Mouse (Mus musculus): ENCODE data around the gene Ggta1.
"Not testable (repeated sequence)": the region's sequence is repeated elsewhere in the genome, so short reads cannot be mapped to it uniquely, and the experiment has no call there.

Ggta1 gene

GRCm38 (mm10) chr2:35461131-35461947 is 1.7 kb downstream of the Ggta1 start:
- DNase-seq (ENCODE audit: low spot score), result peak; percentile 56

- DNase-seq (ENCODE audit: low spot score), result no peak
Measured at GRCm38 (mm10) chr2:35460378-35460880, 2.6 kb downstream of the Ggta1 start.

DNA sequence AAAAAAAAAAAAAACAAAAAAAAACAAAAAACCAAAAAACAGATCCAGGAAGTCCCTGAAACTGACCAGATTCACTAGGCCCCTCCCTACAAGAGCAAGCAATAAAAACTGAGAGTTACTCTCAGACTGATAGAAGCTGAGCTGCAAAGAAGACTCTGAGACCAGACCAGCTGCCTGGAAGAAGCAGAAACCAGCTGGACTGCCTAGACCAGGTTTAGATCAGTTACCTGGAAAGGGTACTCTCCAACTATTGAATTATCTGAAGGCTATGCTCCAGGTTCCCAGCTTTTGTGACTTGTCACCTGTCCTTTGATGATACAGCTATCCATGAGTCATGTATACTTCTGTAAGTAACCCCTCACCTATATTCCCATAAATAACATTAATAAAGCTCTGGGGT is 3.7 kb downstream of the Ggta1 start:
- DNase-seq (ENCODE audit: low spot score), result no peak

DNA sequence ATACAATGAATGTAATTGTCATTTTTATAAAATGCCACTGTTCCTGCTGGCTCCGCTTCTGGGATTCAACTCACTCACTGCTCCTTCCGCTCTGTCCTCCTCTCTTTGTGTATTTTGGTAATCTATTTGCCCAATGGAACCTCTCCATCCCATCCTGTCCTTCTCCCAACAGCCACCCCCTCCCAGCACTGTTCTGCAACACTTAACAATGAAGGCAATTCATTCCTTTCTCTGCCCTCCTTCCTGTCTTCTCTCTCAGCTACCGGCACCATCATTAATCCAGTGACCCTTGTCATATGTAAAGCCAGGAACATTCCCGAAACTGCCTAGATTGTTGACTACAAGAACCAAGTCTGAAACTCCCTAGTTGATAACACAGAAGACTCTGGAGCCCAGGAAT is 4.6 kb downstream of the Ggta1 start:
- DNase-seq (ENCODE audit: low spot score), result no peak

DNA sequence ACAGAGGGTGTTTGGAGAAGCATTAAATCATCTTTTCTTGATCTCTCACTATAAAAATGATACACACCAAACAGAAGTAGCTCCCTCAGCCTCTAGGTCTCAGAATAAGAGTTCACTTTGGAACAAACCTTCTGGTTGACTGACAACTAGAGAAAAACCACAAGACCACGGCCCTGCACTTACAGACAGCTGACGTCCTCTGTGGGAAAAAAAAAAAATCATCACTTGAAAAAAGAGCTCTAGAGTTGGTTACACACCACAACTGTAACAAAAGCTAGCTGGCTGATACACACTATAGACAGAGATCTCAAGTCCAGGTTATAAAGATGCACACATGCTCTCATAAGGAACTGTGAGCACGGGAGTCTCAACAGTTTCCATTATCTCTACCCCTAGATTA is 9.3 kb downstream of the Ggta1 start:
- no peak for DNase-seq (ENCODE audit: low spot score)

GRCm38 (mm10) chr2:35452695-35453094 is 10.3 kb downstream of the Ggta1 start:
- not testable (repeated sequence) for DNase-seq (ENCODE audit: low spot score)

GRCm38 (mm10) chr2:35451484-35452050 is 11.5 kb downstream of the Ggta1 start:
- no peak for DNase-seq (ENCODE audit: low spot score)

GRCm38 (mm10) chr2:35450856-35451255 is 12.2 kb downstream of the Ggta1 start:
- DNase-seq (ENCODE audit: low spot score), result no peak

DNA sequence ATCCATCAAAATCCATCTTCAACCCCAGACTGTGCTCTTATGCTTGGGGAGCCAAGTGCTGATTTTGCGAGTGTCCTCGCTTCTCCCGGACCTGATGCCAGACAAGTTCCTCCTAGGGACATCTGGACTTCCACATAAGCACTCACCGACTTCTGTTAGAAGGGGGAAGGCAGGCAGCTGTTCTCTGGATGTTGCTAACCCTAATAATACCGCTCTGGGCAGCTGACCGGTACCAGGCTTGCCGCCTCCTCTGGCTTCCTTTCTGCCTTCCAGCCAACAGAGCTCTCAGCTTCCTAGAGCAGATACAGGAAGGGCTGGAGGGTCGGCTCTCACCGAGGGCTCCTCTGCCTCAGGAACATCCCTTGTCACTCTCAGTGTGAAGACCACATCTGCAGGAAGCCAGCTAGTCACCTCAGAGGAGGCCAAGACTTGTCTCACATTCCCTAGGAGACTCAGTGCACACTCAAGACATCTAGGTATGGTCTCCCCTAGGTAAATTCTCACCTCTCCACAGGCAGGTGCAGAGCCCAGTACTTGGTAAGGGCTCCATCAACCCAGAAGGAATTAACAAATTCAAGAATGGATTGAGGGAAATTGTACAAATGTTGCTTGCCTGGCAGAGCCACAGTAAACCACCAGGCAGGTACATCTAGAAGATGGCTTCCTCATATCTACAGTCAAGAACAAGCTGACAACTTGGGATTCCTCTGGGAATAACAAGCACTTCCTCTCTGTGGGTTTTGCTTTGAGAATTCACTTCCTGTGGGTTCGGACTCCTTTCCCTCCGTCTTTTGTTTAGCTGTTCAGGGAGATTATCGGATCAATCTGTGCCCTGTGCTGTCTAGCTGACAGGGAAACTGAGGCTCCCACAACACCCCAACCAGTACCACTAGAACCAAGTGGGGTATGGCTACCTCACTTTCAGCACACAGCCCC is 13.1 kb downstream of the Ggta1 start:
- DNase-seq (ENCODE audit: low spot score), result no peak

DNA sequence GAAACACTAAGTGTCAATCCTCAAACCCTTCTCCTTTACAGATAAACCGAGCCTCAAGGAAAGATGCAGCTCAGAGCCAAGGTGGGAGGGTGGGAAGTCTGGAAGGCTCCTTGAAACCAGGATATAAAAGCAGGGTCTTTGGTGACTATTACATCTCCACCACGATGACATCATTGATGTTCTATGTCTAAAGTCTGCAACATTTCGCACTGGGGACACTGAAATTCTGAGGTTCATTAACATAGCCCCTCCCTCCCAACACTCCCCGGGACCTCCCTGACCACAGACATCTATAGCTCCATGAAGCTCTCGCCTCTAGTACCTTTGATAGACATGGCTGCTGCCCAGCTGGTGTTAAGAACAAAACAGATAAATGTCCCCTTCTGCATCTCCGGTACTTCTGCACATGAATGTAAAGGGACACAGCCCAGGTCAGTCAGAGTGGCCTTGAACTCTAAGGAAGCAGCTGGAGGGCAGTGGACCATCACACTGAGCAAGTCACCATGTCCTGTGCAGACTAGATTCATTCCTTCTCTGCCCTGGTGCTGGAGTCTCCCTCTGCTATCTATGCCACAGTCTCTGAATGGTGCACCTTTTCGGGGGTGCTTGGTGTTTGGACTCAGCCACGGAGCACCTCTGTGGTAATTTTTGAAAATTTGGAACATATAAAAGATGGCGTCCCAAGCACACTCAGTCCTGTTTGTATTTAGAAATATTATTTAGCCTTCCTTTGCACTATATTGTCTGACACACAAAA is 13.9 kb downstream of the Ggta1 start:
- no peak for DNase-seq (ENCODE audit: low spot score)

DNA sequence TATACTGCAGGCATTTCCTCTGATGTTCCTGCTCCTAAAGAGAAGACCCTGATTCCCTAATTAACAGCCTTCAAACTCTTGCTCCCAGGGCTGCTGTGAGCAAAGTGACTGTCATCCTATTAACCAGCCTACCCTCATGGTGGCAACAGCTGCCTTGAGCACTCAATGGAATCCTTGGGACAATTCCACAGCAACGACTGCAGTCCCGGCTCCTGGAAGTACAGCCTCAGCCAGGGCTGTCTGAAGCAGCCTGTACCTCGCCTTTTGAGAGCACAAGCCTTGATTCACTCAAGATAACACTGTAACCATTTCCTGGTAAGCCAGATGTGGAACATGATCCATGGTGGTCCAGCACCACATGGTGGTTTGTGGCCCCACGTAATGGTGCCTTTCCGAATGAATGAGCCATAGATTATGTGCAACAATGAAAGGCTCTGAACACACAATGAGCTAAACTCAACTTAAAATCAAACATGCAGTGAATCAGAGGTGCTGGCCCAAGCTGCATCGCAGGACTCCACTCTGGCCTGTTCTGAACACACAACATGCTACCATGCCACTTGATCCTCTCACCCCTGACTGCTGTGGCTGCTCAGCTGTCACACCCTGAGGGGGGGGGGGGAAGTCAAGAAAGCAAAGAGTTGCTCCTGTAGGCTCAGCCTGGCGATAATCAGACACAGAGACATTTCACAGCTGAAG is 14.7 kb downstream of the Ggta1 start:
- DNase-seq (ENCODE audit: low spot score), result no peak

- no peak for DNase-seq (ENCODE audit: low spot score)
Measured at GRCm38 (mm10) chr2:35447453-35447852, 15.6 kb downstream of the Ggta1 start.

DNA sequence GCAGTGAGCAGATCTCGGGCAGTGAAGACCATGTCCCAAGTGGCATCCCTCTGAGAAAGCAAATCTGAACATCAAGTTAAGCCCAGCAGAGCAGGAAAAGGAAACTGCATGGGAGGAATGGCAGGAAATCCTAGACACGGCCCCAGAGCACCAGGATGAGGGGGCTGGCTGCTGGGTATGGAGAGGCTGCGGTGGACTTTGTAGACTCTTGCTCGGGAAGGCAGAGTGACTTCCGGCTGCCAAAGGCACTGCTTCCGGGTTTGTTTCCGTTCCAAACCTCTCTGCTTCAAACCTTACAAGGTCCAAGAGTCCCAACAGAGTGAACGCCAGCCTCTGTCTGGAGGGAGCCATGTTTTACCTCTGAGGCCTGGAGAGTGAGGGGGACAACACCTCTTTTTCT is 16.2 kb downstream of the Ggta1 start:
- no peak for DNase-seq (ENCODE audit: low spot score)

GRCm38 (mm10) chr2:35446300-35446699 is 16.7 kb downstream of the Ggta1 start:
- DNase-seq (ENCODE audit: low spot score), result no peak

DNA sequence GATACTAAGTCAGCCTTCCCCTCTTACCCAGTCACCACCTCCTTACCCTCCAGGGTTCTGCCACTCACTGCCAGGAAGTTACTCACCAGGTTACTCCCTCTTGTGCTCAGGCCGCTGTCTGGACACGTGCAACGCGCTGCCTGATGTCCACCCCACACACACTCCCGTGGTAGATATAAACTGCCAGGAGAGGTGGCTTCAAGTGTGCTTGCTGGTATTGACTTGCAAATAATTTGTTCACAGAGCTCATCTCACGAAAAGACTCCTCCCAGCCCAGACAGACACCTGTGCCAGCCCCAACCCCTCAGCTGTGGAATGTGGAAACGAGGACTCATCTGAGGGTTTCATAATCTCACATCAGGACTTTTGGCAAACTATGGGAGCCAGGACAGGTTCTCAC is 17.4 kb downstream of the Ggta1 start:
- no peak for DNase-seq (ENCODE audit: low spot score)

DNA sequence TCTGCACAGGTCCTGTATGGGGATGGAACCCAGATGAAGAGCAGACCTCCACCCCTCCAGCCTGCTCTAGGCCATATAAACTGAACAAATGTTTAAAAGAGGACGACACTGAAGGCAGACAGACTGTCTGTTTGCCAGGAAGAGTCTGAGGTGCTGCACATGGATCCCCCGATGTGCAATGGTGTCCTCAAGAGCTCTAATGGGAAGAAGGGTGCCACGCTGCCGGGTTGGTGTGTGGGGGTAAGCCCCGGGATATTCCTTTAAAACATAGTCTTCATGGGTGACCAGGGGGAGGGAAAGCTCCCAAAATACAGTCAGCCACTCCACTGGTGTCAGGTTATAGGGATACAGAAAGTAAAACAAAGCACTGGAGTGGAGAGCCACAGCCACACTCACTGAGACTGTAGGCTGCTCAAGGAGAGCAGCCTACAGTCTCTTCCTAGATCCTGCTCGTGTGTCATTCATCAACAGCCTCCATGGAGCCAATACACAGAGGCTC is 18.2 kb downstream of the Ggta1 start:
- DNase-seq (ENCODE audit: low spot score), result no peak

GRCm38 (mm10) chr2:35443981-35444763 is 18.9 kb downstream of the Ggta1 start:
- DNase-seq (ENCODE audit: low spot score), result no peak

GRCm38 (mm10) chr2:35443325-35443724 is 19.7 kb downstream of the Ggta1 start:
- no peak for DNase-seq (ENCODE audit: low spot score)

GRCm38 (mm10) chr2:35442079-35442478 is 21.0 kb downstream of the Ggta1 start:
- no peak for DNase-seq (ENCODE audit: low spot score)

DNA sequence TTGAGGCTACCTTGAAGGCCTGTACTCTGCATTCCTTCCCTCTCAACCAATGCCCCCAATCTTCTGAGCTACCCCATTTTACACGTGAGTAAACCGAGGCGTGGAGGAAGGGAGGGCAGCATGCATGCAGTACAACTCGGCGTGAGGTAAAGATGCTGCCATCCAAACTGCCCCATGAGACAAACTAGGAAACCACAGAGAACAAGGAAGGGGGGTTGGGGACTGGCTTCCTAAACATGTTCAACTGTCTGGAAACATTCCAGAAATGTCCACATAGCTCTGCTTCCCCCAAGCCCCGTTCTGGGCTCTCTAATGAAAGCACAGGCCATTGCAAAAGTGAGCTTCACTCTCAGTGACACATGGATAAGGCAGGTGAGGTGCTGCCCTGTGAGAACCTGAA is 21.6 kb downstream of the Ggta1 start:
- no peak for DNase-seq (ENCODE audit: low spot score)

Measured in spleen, adult 12 weeks (tissue).